Mouse (Mus musculus): ENCODE results near the gene Gart. TPM values are rescaled to one million over a fixed set of nuclear protein-coding genes. Genes with fewer than 3 reads are reported as not detected.

The Gart gene
- polyA plus RNA-seq, 1 experiment from 2014 or later = 99.0 TPM

DNA sequence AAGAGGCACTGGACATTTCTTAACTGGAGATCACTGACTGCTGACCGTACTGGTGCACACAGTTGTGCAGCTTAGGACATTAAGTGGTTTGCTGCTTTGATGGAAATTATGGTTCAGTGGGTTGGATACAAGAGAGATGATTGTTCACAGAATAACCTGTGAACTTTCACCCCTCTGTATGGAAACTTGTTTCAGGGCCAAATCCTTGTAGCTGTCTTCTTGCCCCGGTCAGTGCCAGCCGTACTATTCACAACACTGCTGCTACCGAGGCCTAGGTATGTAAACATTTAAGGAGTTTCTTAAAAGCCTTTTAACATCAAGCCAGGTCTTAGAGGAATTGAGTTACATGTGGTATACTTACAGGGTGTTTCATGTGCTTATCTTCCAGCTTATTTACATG lies 27.7 kb upstream of the Gart start:
- 80% methylated on average over 4 of the region's 4 CpGs for WGBS
- no peak overlapping the region for H3K9ac ChIP-seq
- H3K9me3 ChIP-seq = no peaks in the 10 kb centered on the region
- peaks cover 77% of the 10 kb centered on the region for H3K36me3 ChIP-seq
- no peak overlapping the region for H3K4me3 ChIP-seq
- no peaks in the 10 kb centered on the region for H3K27me3 ChIP-seq
- no peak for ATAC-seq (ENCODE audit: insufficient number of reproducible peaks, low FRiP score, low TSS enrichment, low read depth)
- H3K4me2 ChIP-seq = no peak overlapping the region
- H3K4me1 ChIP-seq = no peaks in the 10 kb centered on the region
- no peak overlapping the region for H3K27ac ChIP-seq

- peaks cover 83% of the 10 kb centered on the region for H3K36me3 ChIP-seq
These were observed 17.0 kb upstream of the Gart start for GRCm38 (mm10) chr16:91663795-91664194.

DNA sequence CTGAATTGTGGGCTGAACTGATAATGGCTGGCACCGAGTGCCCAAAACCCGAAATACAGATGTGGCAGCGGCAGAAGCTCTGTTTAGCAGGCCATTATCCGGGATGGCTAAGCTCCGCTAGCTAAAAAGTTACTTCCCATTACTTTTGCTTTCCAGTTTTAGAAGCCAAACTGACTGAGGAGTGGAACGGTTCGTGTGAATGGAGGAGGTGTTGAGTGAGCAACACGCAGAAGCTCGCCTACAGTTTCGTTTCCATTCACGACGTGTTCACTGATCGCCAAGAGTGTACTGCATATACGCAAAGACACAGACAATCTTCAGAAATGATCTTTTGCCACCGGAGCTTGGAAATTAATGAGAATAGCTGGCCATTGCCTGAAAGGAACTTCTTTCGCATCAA lies 15.6 kb upstream of the Gart start:
- no peak overlapping the region for H3K4me2 ChIP-seq
- no peak overlapping the region for H3K27ac ChIP-seq
- no peaks in the 10 kb centered on the region for H3K9me3 ChIP-seq
- ATAC-seq (ENCODE audit: insufficient number of reproducible peaks, low FRiP score, low TSS enrichment, low read depth) = no peak
- H3K36me3 ChIP-seq = peaks cover 89% of the 10 kb centered on the region
- H3K4me3 ChIP-seq = no peak overlapping the region
- no peaks in the 10 kb centered on the region for H3K27me3 ChIP-seq
- H3K4me1 ChIP-seq = no peaks in the 10 kb centered on the region
- 91% methylated on average over 16 of the region's 16 CpGs for WGBS
- no peak overlapping the region for H3K9ac ChIP-seq

More at GRCm38 (mm10) chr16:91663795-91664194, 17.0 kb upstream of the Gart start:
- no peak for ATAC-seq (ENCODE audit: insufficient number of reproducible peaks, low FRiP score, low TSS enrichment, low read depth)
- Histone ChIP-seq H3K4me2 (no peak overlapping the region), H3K27ac (no peak overlapping the region), H3K9me3 (no peaks in the 10 kb centered on the region), H3K4me1 (no peaks in the 10 kb centered on the region), H3K9ac (no peak overlapping the region), H3K27me3 (no peaks in the 10 kb centered on the region), H3K4me3 (no peak overlapping the region)
- WGBS = 92% methylated on average over 3 of the region's 3 CpGs

GRCm38 (mm10) chr16:91661397-91661796 lies 14.6 kb upstream of the Gart start:
- Histone ChIP-seq H3K9ac (no peak overlapping the region), H3K27me3 (no peaks in the 10 kb centered on the region), H3K27ac (no peak overlapping the region), H3K36me3 (peaks cover 90% of the 10 kb centered on the region), H3K4me1 (no peaks in the 10 kb centered on the region), H3K4me3 (no peak overlapping the region), H3K4me2 (no peak overlapping the region), H3K9me3 (no peaks in the 10 kb centered on the region)
- no peak for ATAC-seq (ENCODE audit: insufficient number of reproducible peaks, low FRiP score, low TSS enrichment, low read depth)
- 79% methylated on average over 1 of the region's 1 CpGs for WGBS

- H3K4me1 ChIP-seq = no peaks in the 10 kb centered on the region
- no peak overlapping the region for H3K4me2 ChIP-seq
- H3K4me3 ChIP-seq = no peak overlapping the region
- ATAC-seq (ENCODE audit: insufficient number of reproducible peaks, low FRiP score, low TSS enrichment, low read depth) = no peak
- H3K9ac ChIP-seq = no peak overlapping the region
- H3K27ac ChIP-seq = no peak overlapping the region
- no peaks in the 10 kb centered on the region for H3K9me3 ChIP-seq
- WGBS = 97% methylated on average over 20 of the region's 20 CpGs
- H3K36me3 ChIP-seq = peaks cover 90% of the 10 kb centered on the region
- H3K27me3 ChIP-seq = no peaks in the 10 kb centered on the region
These were observed 13.0 kb upstream of the Gart start for GRCm38 (mm10) chr16:91659798-91660197.

DNA sequence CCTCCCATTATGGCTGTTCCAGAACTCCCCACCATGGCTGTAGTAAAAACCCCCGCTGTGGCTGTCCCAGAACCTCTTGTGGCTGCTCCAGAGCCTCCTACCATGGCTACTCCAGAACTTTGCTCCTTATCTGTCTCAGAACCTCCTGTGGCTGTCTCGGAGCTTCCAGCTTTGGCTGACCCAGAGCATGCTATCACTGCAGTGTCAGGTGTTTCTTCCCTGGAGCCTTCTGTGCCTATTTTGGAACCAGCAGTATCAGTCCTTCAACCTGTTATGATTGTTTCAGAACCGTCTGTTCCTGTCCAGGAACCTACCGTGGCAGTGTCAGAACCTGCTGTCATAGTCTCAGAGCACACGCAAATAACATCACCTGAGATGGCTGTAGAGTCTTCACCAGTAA lies 11.7 kb upstream of the Gart start:
- Histone ChIP-seq H3K9me3 (no peaks in the 10 kb centered on the region), H3K4me1 (no peaks in the 10 kb centered on the region), H3K4me2 (no peak overlapping the region), H3K36me3 (peaks cover 91% of the 10 kb centered on the region), H3K27ac (no peak overlapping the region), H3K27me3 (no peaks in the 10 kb centered on the region), H3K9ac (no peak overlapping the region), H3K4me3 (no peak overlapping the region)
- ATAC-seq (ENCODE audit: insufficient number of reproducible peaks, low FRiP score, low TSS enrichment, low read depth) = no peak
- 95% methylated on average over 5 of the region's 5 CpGs for WGBS

- no peaks in the 10 kb centered on the region for H3K9me3 ChIP-seq
- no peaks in the 10 kb centered on the region for H3K27me3 ChIP-seq
- H3K27ac ChIP-seq = no peak overlapping the region
- H3K4me3 ChIP-seq = no peak overlapping the region
- H3K4me1 ChIP-seq = peaks cover 3% of the 10 kb centered on the region
- no peak overlapping the region for H3K9ac ChIP-seq
- 97% methylated on average over 17 of the region's 17 CpGs for WGBS
- no peak overlapping the region for H3K4me2 ChIP-seq
- peaks cover 84% of the 10 kb centered on the region for H3K36me3 ChIP-seq
- peak; percentile 14; the same call in 1 of the 2 replicates for ATAC-seq (ENCODE audit: insufficient number of reproducible peaks, low FRiP score, low TSS enrichment, low read depth)
These were observed 10.5 kb upstream of the Gart start for GRCm38 (mm10) chr16:91657285-91657684.

GRCm38 (mm10) chr16:91655285-91655684 lies 8.5 kb upstream of the Gart start:
- Histone ChIP-seq H3K36me3 (peaks cover 76% of the 10 kb centered on the region), H3K4me1 (peaks cover 7% of the 10 kb centered on the region), H3K9ac (no peak overlapping the region), H3K4me2 (no peak overlapping the region), H3K27me3 (no peaks in the 10 kb centered on the region), H3K27ac (no peak overlapping the region), H3K9me3 (no peaks in the 10 kb centered on the region), H3K4me3 (no peak overlapping the region)
- ATAC-seq (ENCODE audit: insufficient number of reproducible peaks, low FRiP score, low TSS enrichment, low read depth) = no peak
- WGBS = 98% methylated on average over 9 of the region's 9 CpGs

GRCm38 (mm10) chr16:91652191-91652590 lies 5.4 kb upstream of the Gart start:
- Histone ChIP-seq H3K9me3 (no peaks in the 10 kb centered on the region), H3K27ac (no peak overlapping the region), H3K9ac (no peak overlapping the region), H3K4me1 (peaks cover 11% of the 10 kb centered on the region), H3K4me2 (no peak overlapping the region), H3K36me3 (peaks cover 45% of the 10 kb centered on the region), H3K4me3 (no peak overlapping the region), H3K27me3 (no peaks in the 10 kb centered on the region)
- ATAC-seq (ENCODE audit: insufficient number of reproducible peaks, low FRiP score, low TSS enrichment, low read depth) = no peak
- WGBS = 75% methylated on average over 3 of the region's 3 CpGs

- Histone ChIP-seq H3K4me2 (no peak overlapping the region), H3K9me3 (no peaks in the 10 kb centered on the region), H3K27ac (no peak overlapping the region), H3K4me1 (peaks cover 15% of the 10 kb centered on the region), H3K27me3 (no peaks in the 10 kb centered on the region), H3K36me3 (peaks cover 21% of the 10 kb centered on the region), H3K9ac (no peak overlapping the region), H3K4me3 (no peak overlapping the region)
- ATAC-seq (ENCODE audit: insufficient number of reproducible peaks, low FRiP score, low TSS enrichment, low read depth) = no peak
These were observed 3.0 kb upstream of the Gart start for GRCm38 (mm10) chr16:91649781-91650180.

DNA sequence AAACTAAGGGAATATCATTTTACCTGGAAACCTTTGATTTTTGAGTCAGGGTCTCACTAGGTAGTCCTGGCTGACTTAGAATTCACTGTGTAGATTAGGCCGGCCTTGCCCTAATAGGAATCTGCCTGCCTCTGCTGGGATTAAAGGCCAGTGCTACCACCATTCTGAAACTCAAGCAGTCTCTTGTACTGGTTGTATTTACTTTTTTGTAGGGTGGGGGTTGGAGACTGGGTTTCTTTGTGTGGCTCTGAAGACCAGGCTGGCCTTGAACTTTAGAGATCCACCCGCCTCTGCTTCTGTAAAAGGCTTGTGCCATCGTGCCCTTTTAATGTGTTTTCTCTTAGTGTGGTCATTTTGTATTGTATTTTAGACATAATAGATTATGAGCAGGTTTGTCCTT lies 2.5 kb upstream of the Gart start:
- Histone ChIP-seq H3K9me3 (no peaks in the 10 kb centered on the region), H3K27ac (no peak overlapping the region), H3K4me1 (peaks cover 17% of the 10 kb centered on the region), H3K4me2 (peak overlapping the region; percentile 42), H3K4me3 (peak overlapping the region; percentile 67), H3K36me3 (peaks cover 17% of the 10 kb centered on the region), H3K9ac (0 out of 2 replicates have a peak overlapping the region, but pooled peaks have one; percentile 14), H3K27me3 (no peaks in the 10 kb centered on the region)
- WGBS = 69% methylated on average over 3 of the region's 3 CpGs
- no peak for ATAC-seq (ENCODE audit: insufficient number of reproducible peaks, low FRiP score, low TSS enrichment, low read depth)

- Histone ChIP-seq H3K4me1 (peaks cover 17% of the 10 kb centered on the region), H3K4me3 (peak overlapping the region; percentile 67), H3K9ac (peak overlapping the region; percentile 76), H3K4me2 (peak overlapping the region; percentile 47), H3K9me3 (no peaks in the 10 kb centered on the region), H3K36me3 (peaks cover 12% of the 10 kb centered on the region), H3K27me3 (no peaks in the 10 kb centered on the region), H3K27ac (peak overlapping the region; percentile 99)
- WGBS = under 1% methylated on average over 24 of the region's 25 CpGs
- ATAC-seq (ENCODE audit: insufficient number of reproducible peaks, low FRiP score, low TSS enrichment, low read depth) = peak; percentile 53; the same call in 1 of the 2 replicates
These were observed 1.4 kb upstream of the Gart start for GRCm38 (mm10) chr16:91648220-91648550.

Data from limb, embryonic 15.5 days (tissue).